Mouse (Mus musculus) gastrocnemius, adult 2 months (tissue): ENCODE results near the gene Cbr2. TPM values are rescaled to one million over a fixed set of nuclear protein-coding genes. Genes with fewer than 3 reads are reported as not detected.

Experiments
- DNase-seq: peaks from one replicate; pipeline ENCODE4 v3.0.0; 2022
- H3K27ac ChIP-seq: fragments of 200-600 bp; 2 replicates; pipeline ENCODE4 v1.8.1; 2022; ENCODE audit warnings: mild to moderate bottlenecking
- H3K4me3 ChIP-seq: fragments of 200-600 bp; 2 replicates; pipeline ENCODE4 v1.8.1; 2022; ENCODE audit warnings: mild to moderate bottlenecking, moderate library complexity
- CTCF ChIP-seq: fragments of 200-600 bp; IDR thresholded peaks from 2 replicates; pipeline ENCODE4 v1.8.1; 2022; ENCODE audit warnings: antibody characterized with exemption, mild to moderate bottlenecking, moderate library complexity
- intact Hi-C: fragments of 180-260 bp; cut with DNase I; formaldehyde crosslinking; loops from one replicate; pipeline ENCODE4 v1.15.1; 2025
- total RNA-seq, 2 experiments: library from RNA; stranded (reverse); gene quantifications; 2 replicates each; pipeline ENCODE4 v1.2.3; 2021

The Cbr2 gene
- total RNA-seq, 2 experiments from 2014 or later, result 9.1 to 15.4 TPM

- Histone ChIP-seq H3K4me3 (no peak overlapping the region), H3K27ac (no peak overlapping the region)
- intact Hi-C loops, result no loop called here
- no peak for TF ChIP-seq CTCF
- no peak for DNase-seq
Measured at GRCm38 (mm10) chr11:120704486-120705325, 27.2 kb downstream of the Cbr2 start.

GRCm38 (mm10) chr11:120703696-120704454 is 28.0 kb downstream of the Cbr2 start:
- intact Hi-C loops, result no loop called here
- no peak for TF ChIP-seq CTCF
- H3K4me3 ChIP-seq, result no peak overlapping the region
- H3K27ac ChIP-seq, result no peak overlapping the region
- DNase-seq, result no peak

GRCm38 (mm10) chr11:120697741-120698140 is 34.2 kb downstream of the Cbr2 start:
- TF ChIP-seq CTCF, result peak; percentile 24; the same call in 1 of the 2 replicates
- intact Hi-C loops, result no loop called here
- no peak overlapping the region for H3K4me3 ChIP-seq
- H3K27ac ChIP-seq, result peak overlapping the region; percentile 85
- DNase-seq, result peak; percentile 84

GRCm38 (mm10) chr11:120696568-120696967 is 35.3 kb downstream of the Cbr2 start:
- peak; percentile 34 for TF ChIP-seq CTCF
- DNase-seq, result no peak
- Histone ChIP-seq H3K4me3 (no peak overlapping the region), H3K27ac (0 out of 2 replicates have a peak overlapping the region, but pooled peaks have one; percentile 2)
- intact Hi-C loops, result no loop called here

GRCm38 (mm10) chr11:120695641-120696040 is 36.3 kb downstream of the Cbr2 start:
- intact Hi-C loops, result no loop called here
- no peak overlapping the region for H3K4me3 ChIP-seq
- no peak overlapping the region for H3K27ac ChIP-seq
- TF ChIP-seq CTCF, result no peak
- no peak for DNase-seq

GRCm38 (mm10) chr11:120695184-120695583 is 36.7 kb downstream of the Cbr2 start:
- no peak overlapping the region for H3K27ac ChIP-seq
- H3K4me3 ChIP-seq, result no peak overlapping the region
- DNase-seq, result no peak
- intact Hi-C loops, result no loop called here
- TF ChIP-seq CTCF, result no peak

GRCm38 (mm10) chr11:120693461-120693860 is 38.5 kb downstream of the Cbr2 start:
- no peak overlapping the region for H3K4me3 ChIP-seq
- no peak overlapping the region for H3K27ac ChIP-seq
- DNase-seq, result no peak
- TF ChIP-seq CTCF, result no peak
- intact Hi-C loops, result no loop called here

GRCm38 (mm10) chr11:120692471-120693011 is 39.4 kb downstream of the Cbr2 start:
- intact Hi-C loops, result no loop called here
- DNase-seq, result peak; percentile 53
- peak; percentile 2; the same call in 1 of the 2 replicates for TF ChIP-seq CTCF
- Histone ChIP-seq H3K27ac (peak overlapping the region; percentile 35), H3K4me3 (no peak overlapping the region)

- peak; percentile 20 for DNase-seq
- intact Hi-C loops, result no loop called here
- no peak for TF ChIP-seq CTCF
- no peak overlapping the region for H3K27ac ChIP-seq
- no peak overlapping the region for H3K4me3 ChIP-seq
Measured at GRCm38 (mm10) chr11:120689365-120689764, 42.5 kb downstream of the Cbr2 start.

- Histone ChIP-seq H3K4me3 (no peak overlapping the region), H3K27ac (no peak overlapping the region)
- no peak for TF ChIP-seq CTCF
- intact Hi-C loops, result loop anchor here (2.0 kb wide), 1 partner anchor 22 kb away; no protein-coding TSS in a partner anchor
- DNase-seq, result peak; percentile 14
Measured at GRCm38 (mm10) chr11:120686650-120687272, 45.2 kb downstream of the Cbr2 start.

- H3K27ac ChIP-seq, result peak overlapping the region; percentile 72
- intact Hi-C loops, result no loop called here
- no peak for TF ChIP-seq CTCF
- DNase-seq, result no peak
- H3K4me3 ChIP-seq, result no peak overlapping the region
Measured at GRCm38 (mm10) chr11:120684660-120685059, 47.3 kb downstream of the Cbr2 start.

- peak; percentile 63 for DNase-seq
- intact Hi-C loops, result no loop called here
- Histone ChIP-seq H3K4me3 (no peak overlapping the region), H3K27ac (peak overlapping the region; percentile 72)
- no peak for TF ChIP-seq CTCF
Measured at GRCm38 (mm10) chr11:120684086-120684485, 47.8 kb downstream of the Cbr2 start.
